Mouse (Mus musculus) liver, embryonic 15.5 days (tissue): ENCODE measurements around the gene Bola1. TPM values are rescaled to one million over a fixed set of nuclear protein-coding genes. Genes with fewer than 3 reads are reported as not detected.
A peak's percentile ranks its signal among the peaks of the same experiment; 100 is the strongest.
"Not testable (repeated sequence)": the region's sequence is repeated elsewhere in the genome, so short reads cannot be mapped to it uniquely, and the experiment has no call there.

Experiments
- ATAC-seq: fragments of 200-750 bp; cut with Nextera tagmentation; 2 replicates; pipeline ENCODE4 v1.8.0; 2017; ENCODE audit warnings: moderate number of reproducible peaks, mild to moderate bottlenecking, moderate library complexity; ENCODE audit not compliant: insufficient read depth
- H3K27ac ChIP-seq: fragments of 300-500 bp; sonication (generic); replicated peaks from 2 replicates; pipeline ENCODE4 v1.5.1; 2015; ENCODE audit warnings: mild to moderate bottlenecking, inconsistent platforms
- H3K27me3 ChIP-seq: fragments of 300-500 bp; sonication (generic); 2 replicates; pipeline ENCODE4 v1.6.1; 2015; ENCODE audit warnings: mild to moderate bottlenecking, inconsistent platforms
- H3K36me3 ChIP-seq: fragments of 300-500 bp; sonication (generic); replicated peaks from 2 replicates; pipeline ENCODE4 v1.6.1; 2015; ENCODE audit warnings: moderate library complexity, mild to moderate bottlenecking, inconsistent platforms
- H3K4me1 ChIP-seq: fragments of 300-500 bp; sonication (generic); replicated peaks from 2 replicates; pipeline ENCODE4 v1.6.1; 2015; ENCODE audit warnings: inconsistent platforms
- H3K4me2 ChIP-seq: fragments of 300-500 bp; sonication (generic); 2 replicates; pipeline ENCODE4 v1.6.1; 2015; ENCODE audit warnings: moderate library complexity, mild to moderate bottlenecking, inconsistent platforms
- H3K4me3 ChIP-seq: fragments of 300-500 bp; sonication (generic); replicated peaks from 2 replicates; pipeline ENCODE4 v1.5.1; 2015; ENCODE audit warnings: mild to moderate bottlenecking, inconsistent platforms
- H3K9ac ChIP-seq: fragments of 300-500 bp; sonication (generic); 2 replicates; pipeline ENCODE4 v1.6.1; 2015; ENCODE audit warnings: moderate library complexity, mild to moderate bottlenecking, inconsistent platforms
- H3K9me3 ChIP-seq: fragments of 300-500 bp; sonication (generic); replicated peaks from 2 replicates; pipeline ENCODE4 v1.6.1; 2016; ENCODE audit warnings: inconsistent platforms
- WGBS: fragments of 180-500 bp; shearing (Covaris S2); methylation state at CpG from one replicate; pipeline ENCODE4 v1.1.7; 2015; ENCODE audit warnings: mixed read lengths; ENCODE audit not compliant: insufficient replicate concordance; 5-methylcytosine and 5-hydroxymethylcytosine counted together
- polyA plus RNA-seq: library from polyadenylated mRNA; unstranded; fragments of >200 nt; fragmentation: Nextera tagmentation; extraction: Ambion mirVana; gene quantifications from 2 replicates; pipeline ENCODE4 v1.2.1, GENCODE M21; 2015

Gene Bola1
- 32.1 and 34.6 TPM in 2 replicates for polyA plus RNA-seq

DNA sequence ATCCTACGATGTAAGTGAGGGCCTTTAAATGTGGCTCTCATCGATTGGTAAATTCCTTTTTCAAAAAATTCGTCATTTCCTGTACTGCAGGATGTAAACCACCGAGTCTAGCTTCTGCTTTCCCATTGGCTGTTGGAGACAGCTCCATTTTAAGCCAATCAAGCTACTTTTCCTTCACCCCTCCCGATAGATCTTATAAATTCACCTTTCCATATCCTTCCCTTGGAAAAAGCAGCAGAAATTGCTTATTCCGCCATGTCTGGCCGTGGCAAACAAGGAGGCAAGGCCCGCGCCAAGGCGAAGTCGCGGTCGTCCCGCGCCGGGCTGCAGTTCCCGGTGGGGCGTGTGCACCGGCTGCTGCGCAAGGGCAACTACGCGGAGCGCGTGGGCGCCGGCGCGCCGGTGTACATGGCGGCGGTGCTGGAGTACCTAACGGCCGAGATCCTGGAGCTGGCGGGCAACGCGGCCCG, at the start of gene Bola1, which contains the start of gene Hist2h2ab:
Gene Bola1, minus strand, starts transcription at position 49 of the 470 bp plus-strand sequence.
Gene Hist2h2ab, plus strand, starts transcription at position 205 of the 470 bp plus-strand sequence.
- WGBS: under 1% methylated on average over 37 of the region's 37 CpGs
- ATAC-seq: peak; percentile 57
- Histone ChIP-seq H3K27ac (peak within 1 kb of the TSS; percentile 100), H3K9me3 (no peaks in the 10 kb centered on the region), H3K4me3 (peak within 1 kb of the TSS; percentile 64), H3K27me3 (no peaks in the 10 kb centered on the region; the same call in 1 of the 2 replicates), H3K36me3 (no peaks in the 10 kb centered on the region), H3K9ac (peak within 1 kb of the TSS; percentile 84), H3K4me2 (peak within 1 kb of the TSS; percentile 88), H3K4me1 (peaks cover 45% of the 10 kb centered on the region)

- H3K4me2 ChIP-seq: peak overlapping the region; percentile 70
- H3K4me3 ChIP-seq: peak overlapping the region; percentile 66
- peak; percentile 43 for ATAC-seq
- H3K27me3 ChIP-seq, H3K36me3 ChIP-seq, H3K9me3 ChIP-seq: not testable (repeated sequence)
- peak overlapping the region; percentile 74 for H3K9ac ChIP-seq
- H3K4me1 ChIP-seq: peaks cover 50% of the 10 kb centered on the region
- 0% methylated on average over 18 of the region's 44 CpGs for WGBS
- peak overlapping the region; percentile 100 for H3K27ac ChIP-seq
Measured at GRCm38 (mm10) chr3:96268776-96269378, 49.4 kb upstream of the Bola1 start.

DNA sequence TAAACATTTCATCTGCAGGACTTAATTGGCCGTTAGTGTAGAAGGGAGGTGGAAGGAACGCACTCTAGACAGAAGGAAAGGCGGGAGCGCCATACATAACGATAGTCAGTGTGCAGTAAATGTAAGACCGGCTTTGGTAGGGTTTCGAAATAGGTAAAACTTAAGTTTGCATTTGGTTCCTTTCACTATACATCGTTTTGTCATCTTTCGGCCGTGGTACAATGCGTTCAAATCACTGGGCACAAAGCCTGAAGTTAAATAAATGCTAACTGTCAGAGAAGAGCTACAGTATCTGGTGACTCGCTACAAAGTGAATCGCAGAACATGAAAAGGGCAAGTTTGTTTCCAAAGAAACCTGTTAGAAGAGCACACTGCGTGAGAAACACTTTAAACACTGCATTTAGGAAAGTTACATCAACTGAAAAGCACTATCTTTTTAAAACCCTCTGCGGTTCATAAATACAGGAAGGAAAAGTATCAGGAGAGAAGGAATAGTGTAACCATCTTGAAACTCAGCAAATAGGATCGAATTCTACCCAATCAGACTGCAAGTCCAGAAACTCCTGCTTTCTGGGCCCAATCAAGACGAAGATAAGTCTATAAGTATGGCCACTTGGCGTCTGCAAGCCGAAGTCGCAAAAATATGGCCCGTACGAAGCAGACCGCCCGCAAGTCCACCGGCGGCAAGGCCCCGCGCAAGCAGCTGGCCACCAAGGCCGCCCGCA, 48.7 kb upstream of the Bola1 start, which contains the start of gene Hist2h3b:
Gene Hist2h3b, plus strand, starts transcription at position 604 of the 725 bp plus-strand sequence.
- WGBS: 20% methylated on average over 30 of the region's 30 CpGs
- H3K9ac ChIP-seq: peak within 1 kb of the TSS; percentile 74
- H3K9me3 ChIP-seq: no peaks in the 10 kb centered on the region
- peak within 1 kb of the TSS; percentile 70 for H3K4me2 ChIP-seq
- H3K27ac ChIP-seq: peak within 1 kb of the TSS; percentile 100
- H3K27me3 ChIP-seq: no peaks in the 10 kb centered on the region
- H3K4me1 ChIP-seq: peaks cover 46% of the 10 kb centered on the region
- H3K4me3 ChIP-seq: peak within 1 kb of the TSS; percentile 66
- no peaks in the 10 kb centered on the region for H3K36me3 ChIP-seq
- peak; percentile 35 for ATAC-seq

- H3K4me3 ChIP-seq: peak overlapping the region; percentile 45
- H3K4me1 ChIP-seq: peaks cover 46% of the 10 kb centered on the region
- H3K27me3 ChIP-seq: no peaks in the 10 kb centered on the region
- H3K9me3 ChIP-seq: no peaks in the 10 kb centered on the region
- H3K9ac ChIP-seq: peak overlapping the region; percentile 54; the same call in 1 of the 2 replicates
- peak overlapping the region; percentile 91 for H3K27ac ChIP-seq
- WGBS: 68% methylated on average over 4 of the region's 4 CpGs
- H3K36me3 ChIP-seq: no peaks in the 10 kb centered on the region
- ATAC-seq: no peak
- H3K4me2 ChIP-seq: peak overlapping the region; percentile 61
Measured at GRCm38 (mm10) chr3:96267541-96267940, 48.0 kb upstream of the Bola1 start.

DNA sequence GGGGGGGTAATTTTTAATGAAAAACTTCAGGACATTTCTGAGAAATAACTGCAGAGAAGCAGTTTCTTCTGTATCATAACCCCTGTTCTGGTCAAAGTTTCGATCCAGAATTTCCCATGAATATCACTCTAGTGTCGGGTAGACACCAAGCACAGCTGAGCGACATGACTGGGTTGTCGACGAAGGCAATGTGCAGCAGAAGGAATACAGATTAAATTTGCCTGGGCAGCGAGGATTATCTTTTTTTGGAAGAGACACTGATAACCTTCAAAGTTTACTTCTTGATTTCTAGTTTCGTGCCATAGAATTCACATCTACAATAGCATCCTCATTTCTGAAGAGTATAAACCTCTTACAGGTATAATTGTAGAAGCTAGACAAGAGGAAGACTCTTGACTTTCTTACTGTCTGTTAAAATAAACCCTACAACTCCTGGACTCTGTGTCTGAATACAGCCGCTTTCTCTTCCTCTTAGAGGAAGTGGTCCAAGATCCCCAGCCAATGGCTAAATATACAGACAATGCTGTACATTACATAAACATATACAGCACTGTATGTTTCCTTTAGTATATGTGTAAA, 46.7 kb upstream of the Bola1 start:
- peak overlapping the region; percentile 75 for H3K27ac ChIP-seq
- no peaks in the 10 kb centered on the region for H3K9me3 ChIP-seq
- ATAC-seq: no peak
- H3K4me1 ChIP-seq: peaks cover 59% of the 10 kb centered on the region
- peak overlapping the region; percentile 4 for H3K9ac ChIP-seq
- WGBS: 45% methylated on average over 8 of the region's 8 CpGs
- no peak overlapping the region for H3K4me3 ChIP-seq
- no peaks in the 10 kb centered on the region for H3K27me3 ChIP-seq
- H3K4me2 ChIP-seq: peak overlapping the region; percentile 16; the same call in 1 of the 2 replicates
- H3K36me3 ChIP-seq: no peaks in the 10 kb centered on the region

GRCm38 (mm10) chr3:96264404-96264949, 45.0 kb upstream of the Bola1 start:
- Histone ChIP-seq H3K4me1 (peaks cover 55% of the 10 kb centered on the region), H3K36me3 (no peaks in the 10 kb centered on the region), H3K9ac (peak overlapping the region; percentile 70), H3K4me3 (peak overlapping the region; percentile 64), H3K27ac (peak overlapping the region; percentile 100), H3K27me3 (no peaks in the 10 kb centered on the region), H3K4me2 (peak overlapping the region; percentile 80), H3K9me3 (no peaks in the 10 kb centered on the region)
- ATAC-seq: no peak
- WGBS: 55% methylated on average over 7 of the region's 7 CpGs

- peaks cover 55% of the 10 kb centered on the region for H3K4me1 ChIP-seq
- H3K36me3 ChIP-seq: no peaks in the 10 kb centered on the region
- H3K4me3 ChIP-seq: peak overlapping the region; percentile 64
- 5% methylated on average over 27 of the region's 27 CpGs for WGBS
- H3K9me3 ChIP-seq: no peaks in the 10 kb centered on the region
- H3K9ac ChIP-seq: peak overlapping the region; percentile 70
- ATAC-seq: no peak
- peak overlapping the region; percentile 80 for H3K4me2 ChIP-seq
- H3K27me3 ChIP-seq: no peaks in the 10 kb centered on the region
- peak overlapping the region; percentile 100 for H3K27ac ChIP-seq
Measured at GRCm38 (mm10) chr3:96263558-96264403, 44.3 kb upstream of the Bola1 start.

GRCm38 (mm10) chr3:96262979-96263550, 43.6 kb upstream of the Bola1 start, which contains the start of gene Hist2h4:
Gene Hist2h4 (minus strand): TSS chr3:96263311.
- Histone ChIP-seq H3K9ac (peak within 1 kb of the TSS; percentile 70), H3K9me3 (no peaks in the 10 kb centered on the region), H3K4me2 (peak within 1 kb of the TSS; percentile 80), H3K27me3 (no peaks in the 10 kb centered on the region), H3K27ac (peak within 1 kb of the TSS; percentile 100), H3K36me3 (no peaks in the 10 kb centered on the region), H3K4me3 (peak within 1 kb of the TSS; percentile 64), H3K4me1 (peaks cover 52% of the 10 kb centered on the region)
- under 1% methylated on average over 40 of the region's 40 CpGs for WGBS
- peak; percentile 86 for ATAC-seq

- peak overlapping the region; percentile 70 for H3K9ac ChIP-seq
- peak overlapping the region; percentile 64 for H3K4me3 ChIP-seq
- H3K36me3 ChIP-seq: no peaks in the 10 kb centered on the region
- H3K4me1 ChIP-seq: peaks cover 47% of the 10 kb centered on the region
- H3K9me3 ChIP-seq: no peaks in the 10 kb centered on the region
- ATAC-seq: peak; percentile 71
- H3K27ac ChIP-seq: peak overlapping the region; percentile 100
- H3K27me3 ChIP-seq: no peaks in the 10 kb centered on the region
- WGBS: under 1% methylated on average over 19 of the region's 19 CpGs
- H3K4me2 ChIP-seq: peak overlapping the region; percentile 80
Measured at GRCm38 (mm10) chr3:96262216-96262875, 42.8 kb upstream of the Bola1 start.
